Mouse (Mus musculus) liver, adult (tissue): ENCODE measurements around the gene Ccnb1.

Experiments used
- GATA4 ChIP-seq: IDR thresholded peaks from 2 replicates; pipeline ENCODE4 v1.6.1; 2014; ENCODE audit warnings: mild to moderate bottlenecking, low read length; ENCODE audit not compliant: insufficient replicate concordance

Gene Ccnb1

DNA sequence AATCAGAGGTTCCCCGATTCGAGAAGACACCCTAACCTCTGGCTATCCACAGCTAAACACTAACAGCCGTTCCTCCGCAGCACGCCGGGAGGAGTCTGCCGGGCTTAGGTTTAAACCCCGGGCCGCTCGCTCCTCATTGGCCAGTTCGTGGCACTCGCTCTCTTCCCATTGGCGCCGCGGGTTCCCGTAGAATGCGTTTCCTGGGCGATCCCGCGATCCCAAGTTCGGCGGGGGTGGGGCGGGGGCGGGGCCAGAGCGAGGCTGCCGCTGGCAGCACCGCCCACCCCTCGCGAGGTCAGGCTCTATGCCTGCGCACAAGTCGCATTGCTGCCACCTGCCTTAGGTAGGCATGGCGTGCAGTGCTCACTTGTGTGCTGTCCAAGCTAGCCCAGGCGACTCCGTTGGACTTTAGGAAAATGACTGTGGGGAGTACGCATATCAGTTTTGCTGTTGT, at the start of gene Ccnb1:
Gene Ccnb1, minus strand, starts transcription at position 157 of the 454 bp plus-strand sequence.
- no peak for TF ChIP-seq GATA4

DNA sequence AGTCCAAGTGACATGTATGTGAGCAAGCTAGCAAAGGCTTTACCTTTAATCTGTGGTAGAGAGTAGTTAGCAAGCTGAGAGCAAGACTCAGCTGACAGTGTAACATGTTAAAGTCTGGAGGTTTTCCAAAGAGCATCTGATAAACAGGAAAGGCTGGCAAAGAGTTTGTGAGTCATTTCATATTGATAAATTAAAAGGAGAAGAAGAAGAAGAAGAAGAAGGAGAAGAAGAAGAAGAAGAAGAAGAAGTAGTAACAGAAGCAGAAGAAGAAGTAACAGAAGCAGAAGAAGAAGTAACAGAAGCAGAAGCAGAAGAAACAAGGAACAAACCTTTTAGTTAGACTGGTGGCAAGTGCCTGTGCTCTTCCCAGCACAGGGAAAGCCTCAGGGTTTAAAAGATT, 48.4 kb upstream of the Ccnb1 start:
- TF ChIP-seq GATA4: no peak

DNA sequence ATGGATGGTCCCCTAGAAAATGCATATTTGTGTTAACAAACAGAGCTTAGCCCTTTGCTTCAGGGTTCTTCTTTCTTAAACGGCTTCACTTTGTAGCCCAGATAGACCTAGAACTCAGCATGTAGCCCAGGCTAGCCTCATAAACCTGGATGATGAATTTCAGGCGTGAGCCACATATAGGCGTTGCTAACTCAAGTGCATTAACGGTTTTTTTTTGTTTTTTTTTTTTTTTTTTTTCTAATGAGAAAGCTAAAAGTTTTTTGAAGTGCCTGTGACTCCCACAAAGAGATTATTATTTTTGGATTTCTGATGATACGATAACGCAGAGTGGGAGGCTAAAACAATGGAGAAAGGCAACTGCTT, 47.3 kb upstream of the Ccnb1 start:
- no peak for TF ChIP-seq GATA4

DNA sequence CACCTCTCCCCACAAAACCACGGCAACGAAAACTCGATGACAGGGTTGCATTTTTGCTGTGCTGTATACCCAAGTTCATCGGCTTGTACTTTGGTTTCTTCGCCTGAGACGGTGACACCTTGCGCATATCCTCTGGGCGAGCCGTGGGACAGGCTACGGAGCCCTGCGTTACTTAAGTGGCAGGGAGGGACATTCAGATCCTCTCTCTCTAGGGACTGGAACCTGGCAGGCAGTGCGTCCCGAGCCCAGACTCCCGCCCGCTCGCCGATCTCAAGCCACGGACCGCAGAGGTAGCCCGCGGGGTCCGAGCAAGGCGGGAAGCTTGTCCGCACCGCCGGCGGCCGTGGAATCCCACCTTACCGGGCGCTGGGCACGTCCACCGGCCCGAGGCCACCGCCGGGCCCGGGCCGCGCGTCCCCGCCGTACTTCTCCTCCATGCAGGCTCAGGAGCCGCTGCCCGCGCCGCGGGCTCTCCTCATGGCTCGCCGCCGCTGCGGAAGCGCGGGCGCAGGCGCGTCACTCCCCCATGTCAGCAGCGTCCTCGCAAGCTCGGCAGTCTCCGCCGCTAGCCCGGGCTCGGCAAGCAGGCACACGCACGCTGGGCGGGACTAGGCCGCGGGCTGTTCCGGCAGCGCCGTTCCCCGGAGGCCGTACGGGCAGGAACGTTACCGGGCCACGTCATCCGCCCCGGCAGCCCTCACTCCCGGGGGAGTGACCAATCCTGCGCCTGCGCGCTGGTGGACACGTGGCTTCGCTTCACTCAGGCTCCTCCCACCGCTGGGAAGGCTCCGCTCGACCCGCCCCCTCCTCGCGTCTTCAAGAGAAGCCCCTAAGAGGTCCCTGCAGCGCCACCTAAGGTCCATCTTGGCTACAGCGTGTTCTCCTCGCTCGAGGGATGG, 46.6 kb upstream of the Ccnb1 start, which contains the start of gene Slc30a5:
Gene Slc30a5, minus strand, starts transcription at position 687 of the 899 bp plus-strand sequence.
- no peak; the same call in 1 of the 2 replicates for TF ChIP-seq GATA4

DNA sequence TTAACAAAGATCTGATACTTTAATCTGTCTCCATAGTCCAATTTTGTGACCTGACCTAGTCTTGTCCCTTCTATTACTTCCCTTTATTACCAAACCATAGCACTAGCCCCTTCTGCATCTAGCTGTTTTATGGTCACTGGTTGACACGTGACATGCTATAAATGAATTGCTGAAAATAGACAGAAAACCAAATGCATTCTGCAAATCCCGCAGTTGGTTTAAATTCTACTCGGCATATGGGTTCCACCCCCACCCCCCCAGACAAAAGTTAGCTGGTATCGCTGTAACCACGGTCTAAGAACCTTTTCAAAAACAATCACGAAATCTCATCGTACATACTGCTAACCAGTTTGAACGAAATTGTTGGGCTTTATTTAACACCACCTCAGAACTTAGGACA, 45.8 kb upstream of the Ccnb1 start:
- TF ChIP-seq GATA4: no peak

DNA sequence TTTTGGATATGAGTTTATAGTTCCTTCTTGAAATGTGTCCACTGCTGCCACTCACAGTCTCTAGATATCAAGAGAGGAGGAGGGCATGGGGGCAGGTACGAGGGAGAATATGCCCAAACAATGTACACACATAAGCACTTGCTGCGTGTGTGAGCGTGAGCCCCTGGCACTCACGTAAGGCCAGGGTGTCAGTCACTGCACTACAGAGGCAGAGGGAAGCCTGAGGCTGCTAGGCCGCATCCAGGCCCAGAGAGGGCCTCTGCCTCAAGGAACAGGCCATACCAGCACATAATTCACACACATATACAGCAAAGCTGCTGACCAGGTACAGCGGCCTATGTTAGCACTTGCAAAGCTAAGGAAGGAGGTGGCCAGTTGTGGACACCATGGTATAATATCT, 44.8 kb upstream of the Ccnb1 start:
- no peak for TF ChIP-seq GATA4

- no peak for TF ChIP-seq GATA4
Observed at GRCm38 (mm10) chr13:100825627-100826410, 39.4 kb upstream of the Ccnb1 start.

DNA sequence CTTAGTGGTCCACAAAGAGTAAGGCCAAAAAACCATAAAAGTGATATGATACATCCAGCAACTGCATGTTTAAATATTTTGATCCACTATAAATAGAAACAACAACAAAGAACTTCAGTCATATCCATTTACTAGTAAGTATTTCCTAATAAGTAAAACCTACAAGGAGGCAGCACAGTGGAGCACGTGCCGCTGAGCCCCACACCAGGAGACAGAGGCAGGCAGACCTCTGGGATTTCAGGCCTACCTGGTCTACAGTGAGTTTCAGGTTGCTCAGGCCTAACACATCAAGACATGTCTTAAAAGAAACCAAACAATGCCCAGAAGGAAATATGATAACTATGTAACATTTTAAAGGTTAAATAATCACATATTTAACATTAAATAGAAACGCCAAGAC, 38.5 kb upstream of the Ccnb1 start:
- no peak for TF ChIP-seq GATA4

DNA sequence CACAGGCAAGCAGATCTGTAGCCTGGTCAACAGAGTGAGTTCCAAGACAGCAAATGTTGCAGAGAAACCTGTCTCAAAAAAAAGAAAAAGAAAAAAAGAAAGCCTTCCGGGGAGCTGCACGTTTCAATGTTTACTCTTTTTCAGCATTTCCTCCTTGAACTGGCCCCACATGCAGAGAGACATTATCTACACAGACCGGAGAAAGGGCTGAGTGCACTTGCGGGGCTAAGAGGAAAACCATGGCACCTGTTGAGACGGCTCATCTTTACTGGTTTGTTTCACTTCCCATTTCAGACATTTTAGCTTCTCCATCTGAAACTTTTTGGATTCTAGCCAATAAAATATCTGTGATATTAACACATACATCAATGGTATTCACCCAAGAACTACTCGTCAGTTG, 37.9 kb upstream of the Ccnb1 start:
- TF ChIP-seq GATA4: no peak

DNA sequence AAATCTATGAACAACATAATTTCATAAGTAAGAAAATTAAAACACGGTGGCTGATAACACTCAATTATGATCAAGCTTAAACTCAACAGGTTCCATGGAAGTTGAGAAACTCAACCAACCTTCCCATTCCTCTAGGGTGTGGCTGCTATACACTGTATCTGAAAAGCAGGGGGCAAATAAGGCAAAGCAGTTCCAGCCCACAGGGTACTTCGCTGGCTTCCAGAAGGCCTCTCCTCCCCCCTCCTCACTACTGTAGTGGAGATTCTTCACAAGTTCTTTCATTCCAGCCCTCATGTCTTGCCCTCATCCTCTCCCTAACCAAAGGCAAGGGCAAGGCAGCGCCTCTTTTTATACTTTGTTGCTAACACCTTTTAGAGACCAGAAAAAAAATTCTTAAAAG, 37.5 kb upstream of the Ccnb1 start:
- no peak for TF ChIP-seq GATA4

- no peak for TF ChIP-seq GATA4
Observed at GRCm38 (mm10) chr13:100814451-100814850, 28.1 kb upstream of the Ccnb1 start.

- no peak for TF ChIP-seq GATA4
Observed at GRCm38 (mm10) chr13:100805776-100806175, 19.4 kb upstream of the Ccnb1 start.

DNA sequence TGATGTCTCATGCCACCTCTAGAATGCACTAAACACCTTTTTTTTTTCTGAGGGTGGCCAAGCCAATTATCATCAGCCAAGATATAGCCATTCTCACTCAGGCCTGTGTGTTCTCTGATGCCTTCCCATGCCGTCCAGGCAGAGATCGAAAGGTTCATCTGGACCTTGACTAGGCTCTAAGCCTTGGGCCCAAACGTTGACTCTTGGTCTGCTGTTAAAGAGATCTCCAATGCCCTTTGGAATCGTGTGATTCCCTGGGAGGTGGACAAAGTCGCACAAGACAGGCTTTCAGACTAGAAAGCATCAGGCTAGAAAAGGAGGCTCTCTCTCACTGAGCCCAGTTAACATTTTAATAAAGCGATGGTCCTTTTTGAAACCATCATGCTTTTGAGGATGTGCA, 10.8 kb upstream of the Ccnb1 start:
- no peak for TF ChIP-seq GATA4

DNA sequence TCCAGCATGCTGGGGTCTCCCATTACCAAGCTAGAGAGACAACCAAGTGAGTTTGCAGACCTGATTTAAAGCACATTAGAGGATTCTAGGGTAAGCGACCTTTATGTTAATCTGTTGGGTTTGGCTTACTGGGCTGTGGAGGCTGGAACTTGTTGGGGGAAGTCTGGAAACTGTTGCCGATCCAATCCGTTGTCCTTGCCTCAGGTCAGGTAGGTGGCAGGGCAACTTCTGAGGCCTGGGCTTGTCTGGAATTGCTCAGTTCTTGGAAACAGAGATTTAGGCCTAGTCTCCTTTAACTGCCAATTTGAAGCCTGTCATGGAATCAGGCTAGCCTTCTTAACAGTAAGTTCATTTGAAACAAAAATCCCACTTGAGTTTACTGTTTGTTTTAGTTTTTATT, 2.7 kb upstream of the Ccnb1 start:
- no peak for TF ChIP-seq GATA4

GRCm38 (mm10) chr13:100787316-100788010, 1.1 kb upstream of the Ccnb1 start:
- TF ChIP-seq GATA4: no peak
